Mouse (Mus musculus): ENCODE measurements at regions not wholly inside any gene's neighbourhood (a gene's known extent, or its start where the extent isn't known, plus 50 kb on each side); places are given as distances from the start of the nearest gene placed in this dataset.
A peak's percentile ranks its signal among the peaks of the same experiment; 100 is the strongest.

DNA sequence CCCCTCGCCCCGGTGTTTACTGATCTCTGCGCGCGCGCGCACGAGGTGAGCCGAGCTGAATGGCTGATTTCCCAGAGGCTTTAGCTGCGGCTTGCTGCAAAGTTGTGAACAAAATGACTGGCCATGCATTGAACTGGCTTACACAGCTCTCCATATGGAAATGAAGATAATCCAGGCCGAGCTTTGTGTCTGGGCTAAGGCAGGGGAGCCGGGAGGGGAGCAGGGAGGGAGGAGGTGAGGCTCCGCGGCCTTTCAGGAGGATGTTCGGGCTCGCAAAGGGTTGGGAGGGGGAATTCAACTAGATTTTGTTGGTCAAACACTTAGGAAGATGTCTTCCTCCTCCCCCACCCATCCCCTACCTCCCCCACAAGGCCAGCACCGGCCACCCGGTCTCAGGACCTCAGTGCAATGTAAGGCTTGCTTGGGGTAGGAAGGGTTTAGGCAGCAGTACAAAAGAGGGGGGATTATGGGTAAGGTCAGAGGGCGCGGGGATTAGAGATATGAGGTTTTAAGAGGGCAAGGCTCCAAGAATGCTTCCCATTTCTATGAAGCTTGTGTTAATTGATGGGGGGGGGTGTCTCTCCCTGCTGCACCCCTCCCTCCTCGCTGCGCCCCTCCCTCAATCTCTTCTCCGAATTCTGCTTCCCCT, 143.3 kb upstream of the Lhx5 start:
- Histone ChIP-seq H3K9ac (ENCODE audit: low read depth, low read length) (no peak overlapping the region), H3K4me1 (replicated peaks; ENCODE audit: control insufficient read depth, insufficient read depth, low read length) (no peaks in the 10 kb centered on the region), H3K27ac (ENCODE audit: low read depth, low read length) (no peak overlapping the region), H3K36me3 (ENCODE audit: control insufficient read depth, insufficient read depth) (no peaks in the 10 kb centered on the region), H3K27me3 (replicated peaks; ENCODE audit: control insufficient read depth, insufficient read depth, low read length) (0 out of 2 replicates have a peak, but pooled peaks cover 19% of the 10 kb centered on the region), H3K4me3 (ENCODE audit: low read depth, low read length) (no peak overlapping the region), H3K4me2 (replicated peaks; ENCODE audit: low read depth) (no peak overlapping the region), H3K9me3 (ENCODE audit: control insufficient read depth) (no peaks in the 10 kb centered on the region)
- no peak for ATAC-seq
- WGBS: 13% methylated on average over 21 of the region's 23 CpGs
- TF ChIP-seq CTCF (IDR thresholded peaks at IDR 0.05; ENCODE audit: low read depth): no peak

DNA sequence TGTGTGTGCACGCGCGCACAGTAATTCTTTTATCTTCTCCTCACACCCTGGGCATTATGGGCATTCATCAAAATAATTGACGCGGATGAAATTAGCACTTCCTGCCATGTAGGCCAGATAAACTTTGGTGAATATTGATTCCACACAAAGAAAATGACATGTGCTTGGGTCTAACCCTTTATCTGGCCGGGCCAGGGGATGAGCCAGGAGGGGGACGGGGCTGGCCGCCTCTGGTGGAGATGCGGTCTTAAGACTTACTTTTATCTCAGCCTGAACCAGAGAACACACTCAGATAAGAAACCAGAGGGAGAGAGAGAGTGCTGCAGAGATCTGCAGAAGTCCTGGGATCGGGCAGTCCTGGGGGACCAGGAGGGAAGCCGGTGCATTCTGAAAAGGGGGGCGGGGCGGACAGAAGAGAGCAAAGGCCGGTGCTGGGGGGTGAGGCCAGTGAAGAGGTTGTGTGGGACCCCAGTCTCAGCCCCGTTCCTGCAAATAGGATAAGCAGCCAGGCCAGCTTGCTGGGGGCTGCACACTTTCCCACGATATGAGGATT, 136.9 kb upstream of the Lhx5 start:
- Histone ChIP-seq H3K4me1 (replicated peaks; ENCODE audit: control insufficient read depth, insufficient read depth, low read length) (no peaks in the 10 kb centered on the region), H3K4me2 (replicated peaks; ENCODE audit: low read depth) (no peak overlapping the region), H3K4me3 (ENCODE audit: low read depth, low read length) (no peak overlapping the region), H3K9me3 (ENCODE audit: control insufficient read depth) (no peaks in the 10 kb centered on the region), H3K9ac (ENCODE audit: low read depth, low read length) (no peak overlapping the region), H3K27me3 (replicated peaks; ENCODE audit: control insufficient read depth, insufficient read depth, low read length) (peaks cover 21% of the 10 kb centered on the region), H3K27ac (ENCODE audit: low read depth, low read length) (no peak overlapping the region), H3K36me3 (ENCODE audit: control insufficient read depth, insufficient read depth) (no peaks in the 10 kb centered on the region)
- ATAC-seq: no peak
- TF ChIP-seq CTCF (IDR thresholded peaks at IDR 0.05; ENCODE audit: low read depth): no peak
- WGBS: 42% methylated on average over 16 of the region's 16 CpGs

DNA sequence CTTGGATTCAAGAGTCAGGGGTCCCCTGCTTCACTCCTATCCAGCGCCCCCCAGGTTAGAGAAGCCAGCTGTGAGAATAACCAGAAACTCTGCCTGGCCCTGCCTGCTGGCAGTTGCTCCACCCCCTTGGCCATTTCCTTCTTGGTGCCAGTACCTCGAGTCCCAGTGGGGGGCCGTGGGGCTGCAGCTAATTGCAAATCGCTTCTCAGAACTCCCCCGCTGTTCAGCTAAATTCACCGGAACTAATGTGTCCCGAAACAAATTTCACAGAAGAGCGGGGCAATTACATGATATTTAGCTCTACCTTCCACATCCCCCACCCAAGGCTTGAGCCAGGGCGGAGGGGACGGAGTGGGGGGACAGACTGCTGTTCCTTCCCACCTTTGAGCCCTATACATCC, 134.3 kb upstream of the Lhx5 start:
- ATAC-seq: no peak
- 17% methylated on average over 10 of the region's 10 CpGs for WGBS

DNA sequence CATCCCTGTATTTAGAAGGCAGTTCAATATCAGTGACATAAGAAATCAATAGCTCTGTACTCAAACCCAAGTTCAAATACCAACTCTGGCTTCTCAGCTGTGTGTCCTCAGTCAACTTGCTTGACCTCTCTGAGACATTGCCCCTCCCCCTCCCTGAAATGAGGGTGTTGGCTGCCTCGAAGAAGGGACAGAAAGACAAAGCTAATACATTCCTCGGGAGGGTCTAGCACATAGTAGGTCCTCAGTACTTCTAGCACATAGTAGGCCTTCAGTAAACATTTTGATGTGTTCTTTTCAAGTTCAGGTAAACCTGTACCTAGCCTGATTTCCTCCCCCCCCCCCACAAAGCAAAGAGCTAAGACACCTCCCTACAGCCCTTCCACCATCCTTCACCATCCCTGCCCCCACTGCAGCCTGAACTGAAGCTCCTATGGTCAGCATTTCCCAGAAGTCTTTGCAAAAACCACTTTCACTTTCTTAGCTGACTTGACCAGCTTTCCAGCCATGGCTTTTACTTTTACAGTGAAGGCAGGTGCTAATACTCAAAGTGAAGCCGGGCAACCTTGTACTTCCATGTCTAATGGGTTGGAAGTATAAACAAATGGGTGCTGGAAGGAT, 133.7 kb upstream of the Lhx5 start:
- Histone ChIP-seq H3K36me3 (ENCODE audit: control insufficient read depth, insufficient read depth) (no peaks in the 10 kb centered on the region), H3K9me3 (ENCODE audit: control insufficient read depth) (no peaks in the 10 kb centered on the region), H3K27me3 (replicated peaks; ENCODE audit: control insufficient read depth, insufficient read depth, low read length) (peaks cover 45% of the 10 kb centered on the region), H3K4me2 (replicated peaks; ENCODE audit: low read depth) (no peak overlapping the region), H3K9ac (ENCODE audit: low read depth, low read length) (no peak overlapping the region), H3K27ac (ENCODE audit: low read depth, low read length) (no peak overlapping the region), H3K4me3 (ENCODE audit: low read depth, low read length) (no peak overlapping the region), H3K4me1 (replicated peaks; ENCODE audit: control insufficient read depth, insufficient read depth, low read length) (no peaks in the 10 kb centered on the region)
- WGBS: 42% methylated on average over 3 of the region's 3 CpGs
- ATAC-seq: no peak
- TF ChIP-seq CTCF (IDR thresholded peaks at IDR 0.05; ENCODE audit: low read depth): no peak

More for the DNA sequence above, 134.3 kb upstream of the Lhx5 start:
- Histone ChIP-seq H3K4me1 (replicated peaks; ENCODE audit: control insufficient read depth, insufficient read depth, low read length) (no peaks in the 10 kb centered on the region), H3K9me3 (ENCODE audit: control insufficient read depth) (no peaks in the 10 kb centered on the region), H3K4me3 (ENCODE audit: low read depth, low read length) (no peak overlapping the region), H3K27me3 (replicated peaks; ENCODE audit: control insufficient read depth, insufficient read depth, low read length) (peaks cover 39% of the 10 kb centered on the region), H3K27ac (ENCODE audit: low read depth, low read length) (no peak overlapping the region), H3K4me2 (replicated peaks; ENCODE audit: low read depth) (no peak overlapping the region), H3K36me3 (ENCODE audit: control insufficient read depth, insufficient read depth) (no peaks in the 10 kb centered on the region), H3K9ac (ENCODE audit: low read depth, low read length) (no peak overlapping the region)
- TF ChIP-seq CTCF (IDR thresholded peaks at IDR 0.05; ENCODE audit: low read depth): no peak

DNA sequence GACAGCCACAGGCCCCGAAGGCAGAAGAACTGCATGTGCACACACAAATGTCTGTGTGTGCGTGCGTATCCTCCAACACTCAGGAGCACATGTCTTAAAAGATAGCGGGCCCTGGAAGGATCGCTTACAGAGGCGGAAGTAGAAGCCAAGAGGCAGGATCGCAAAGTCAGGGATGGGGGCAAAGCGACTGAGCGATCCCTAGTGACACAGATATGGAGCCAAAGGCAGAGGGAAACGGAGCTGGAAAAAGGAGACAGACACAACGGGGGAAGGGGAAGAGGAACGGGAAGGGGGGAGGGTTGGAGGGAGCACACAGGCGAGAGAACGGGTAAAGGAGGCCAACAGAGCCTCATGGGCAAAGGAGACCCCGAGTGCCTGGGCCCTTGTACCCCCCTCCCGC, 129.8 kb upstream of the Lhx5 start:
- no peak for ATAC-seq
- TF ChIP-seq CTCF (IDR thresholded peaks at IDR 0.05; ENCODE audit: low read depth): no peak
- no peaks in the 10 kb centered on the region for H3K4me1 ChIP-seq (replicated peaks; ENCODE audit: control insufficient read depth, insufficient read depth, low read length)
- WGBS: 9% methylated on average over 10 of the region's 16 CpGs
- H3K4me3 ChIP-seq (ENCODE audit: low read depth, low read length): no peak overlapping the region
- peak overlapping the region; percentile 49; the same call in 1 of the 2 replicates for H3K4me2 ChIP-seq (replicated peaks; ENCODE audit: low read depth)
- H3K27me3 ChIP-seq (replicated peaks; ENCODE audit: control insufficient read depth, insufficient read depth, low read length): peaks cover 61% of the 10 kb centered on the region
- no peak overlapping the region for H3K27ac ChIP-seq (ENCODE audit: low read depth, low read length)
- no peaks in the 10 kb centered on the region for H3K36me3 ChIP-seq (ENCODE audit: control insufficient read depth, insufficient read depth)
- H3K9ac ChIP-seq (ENCODE audit: low read depth, low read length): no peak overlapping the region
- H3K9me3 ChIP-seq (ENCODE audit: control insufficient read depth): no peaks in the 10 kb centered on the region

DNA sequence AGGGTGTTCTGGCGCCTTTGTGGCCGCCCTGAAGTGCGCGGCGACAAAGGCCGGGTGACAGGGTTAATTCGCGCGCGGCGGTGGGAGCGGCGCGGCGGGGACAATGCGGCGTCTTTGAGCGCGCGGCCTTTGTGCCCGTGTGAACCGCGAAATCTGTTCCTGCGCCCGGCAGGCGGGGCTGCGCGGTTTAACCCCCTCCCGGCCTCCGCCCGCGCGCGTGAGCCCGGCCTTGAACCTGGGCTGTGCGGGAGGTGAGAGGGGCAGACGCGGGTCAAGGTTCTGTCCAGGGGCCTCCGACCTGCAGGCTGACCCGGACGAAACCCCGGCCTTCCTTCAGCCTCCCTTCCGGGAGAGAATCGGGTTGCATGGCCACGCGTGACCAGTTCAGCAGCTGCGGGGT, 129.2 kb upstream of the Lhx5 start:
- 3% methylated on average over 44 of the region's 47 CpGs for WGBS
- Histone ChIP-seq H3K4me3 (ENCODE audit: low read depth, low read length) (peak overlapping the region; percentile 23; the same call in 1 of the 2 replicates), H3K9ac (ENCODE audit: low read depth, low read length) (no peak overlapping the region), H3K27me3 (replicated peaks; ENCODE audit: control insufficient read depth, insufficient read depth, low read length) (peaks cover 57% of the 10 kb centered on the region), H3K9me3 (ENCODE audit: control insufficient read depth) (no peaks in the 10 kb centered on the region), H3K4me1 (replicated peaks; ENCODE audit: control insufficient read depth, insufficient read depth, low read length) (no peaks in the 10 kb centered on the region), H3K36me3 (ENCODE audit: control insufficient read depth, insufficient read depth) (no peaks in the 10 kb centered on the region), H3K27ac (ENCODE audit: low read depth, low read length) (no peak overlapping the region), H3K4me2 (replicated peaks; ENCODE audit: low read depth) (peak overlapping the region; percentile 49)
- ATAC-seq: no peak
- TF ChIP-seq CTCF (IDR thresholded peaks at IDR 0.05; ENCODE audit: low read depth): no peak
